Mouse (Mus musculus): ENCODE measurements at regions not wholly inside any gene's neighbourhood (a gene's known extent, or its start where the extent isn't known, plus 50 kb on each side); places are given as distances from the start of the nearest gene placed in this dataset.
A peak's percentile ranks its signal among the peaks of the same experiment; 100 is the strongest.

GRCm38 (mm10) chr2:51327081-51327480, 178.2 kb upstream of the Rnd3 start:
- H3K4me2 ChIP-seq = 0 out of 2 replicates have a peak overlapping the region, but pooled peaks have one; percentile 12
- 16% methylated on average over 8 of the region's 8 CpGs for WGBS
- no peak overlapping the region for H3K9ac ChIP-seq (ENCODE audit: low read length)
- DNase-seq (ENCODE audit: low spot score, missing footprints) (no peak), ATAC-seq (ENCODE audit: low FRiP score) (no peak)
- no peak overlapping the region for H3K4me3 ChIP-seq (ENCODE audit: low read depth, low read length)
- no peaks in the 10 kb centered on the region for H3K9me3 ChIP-seq (ENCODE audit: control insufficient read depth, low read length)
- H3K27ac ChIP-seq (ENCODE audit: low read depth, low read length) = no peak overlapping the region
- no peaks in the 10 kb centered on the region for H3K36me3 ChIP-seq (ENCODE audit: control insufficient read depth, insufficient read depth, low read length)
- no peaks in the 10 kb centered on the region for H3K27me3 ChIP-seq (ENCODE audit: control insufficient read depth, insufficient read depth, low read length)
- H3K4me1 ChIP-seq (ENCODE audit: control insufficient read depth, insufficient read depth, low read length) = peaks cover 2% of the 10 kb centered on the region; the same call in 1 of the 2 replicates

GRCm38 (mm10) chr2:51321676-51322075, 172.8 kb upstream of the Rnd3 start:
- no peak for ATAC-seq (ENCODE audit: low FRiP score)
- Histone ChIP-seq H3K4me3 (ENCODE audit: low read depth, low read length) (no peak overlapping the region), H3K9ac (ENCODE audit: low read length) (no peak overlapping the region), H3K4me1 (ENCODE audit: control insufficient read depth, insufficient read depth, low read length) (no peaks in the 10 kb centered on the region), H3K4me2 (no peak overlapping the region), H3K9me3 (ENCODE audit: control insufficient read depth, low read length) (no peaks in the 10 kb centered on the region; the same call in 1 of the 2 replicates), H3K27ac (ENCODE audit: low read depth, low read length) (no peak overlapping the region), H3K27me3 (ENCODE audit: control insufficient read depth, insufficient read depth, low read length) (no peaks in the 10 kb centered on the region), H3K36me3 (ENCODE audit: control insufficient read depth, insufficient read depth, low read length) (no peaks in the 10 kb centered on the region)
- DNase-seq (ENCODE audit: low spot score, missing footprints) = no peak
- 88% methylated on average over 5 of the region's 5 CpGs for WGBS

- DNase-seq (ENCODE audit: low spot score, missing footprints) (no peak), ATAC-seq (ENCODE audit: low FRiP score) (no peak)
- WGBS = 79% methylated on average over 8 of the region's 8 CpGs
- Histone ChIP-seq H3K27me3 (ENCODE audit: control insufficient read depth, insufficient read depth, low read length) (no peaks in the 10 kb centered on the region), H3K4me1 (ENCODE audit: control insufficient read depth, insufficient read depth, low read length) (no peaks in the 10 kb centered on the region), H3K36me3 (ENCODE audit: control insufficient read depth, insufficient read depth, low read length) (no peaks in the 10 kb centered on the region), H3K9ac (ENCODE audit: low read length) (no peak overlapping the region), H3K9me3 (ENCODE audit: control insufficient read depth, low read length) (no peaks in the 10 kb centered on the region; the same call in 1 of the 2 replicates), H3K27ac (ENCODE audit: low read depth, low read length) (no peak overlapping the region), H3K4me2 (no peak overlapping the region), H3K4me3 (ENCODE audit: low read depth, low read length) (no peak overlapping the region)
Measured at GRCm38 (mm10) chr2:51316452-51316851, 167.5 kb upstream of the Rnd3 start.

- Histone ChIP-seq H3K36me3 (ENCODE audit: control insufficient read depth, insufficient read depth, low read length) (no peaks in the 10 kb centered on the region), H3K4me2 (no peak overlapping the region), H3K27ac (ENCODE audit: low read depth, low read length) (no peak overlapping the region), H3K27me3 (ENCODE audit: control insufficient read depth, insufficient read depth, low read length) (no peaks in the 10 kb centered on the region), H3K9me3 (ENCODE audit: control insufficient read depth, low read length) (no peaks in the 10 kb centered on the region; the same call in 1 of the 2 replicates), H3K4me1 (ENCODE audit: control insufficient read depth, insufficient read depth, low read length) (no peaks in the 10 kb centered on the region), H3K4me3 (ENCODE audit: low read depth, low read length) (no peak overlapping the region), H3K9ac (ENCODE audit: low read length) (no peak overlapping the region)
- DNase-seq (ENCODE audit: low spot score, missing footprints) = no peak
- no peak for ATAC-seq (ENCODE audit: low FRiP score)
- 85% methylated on average over 4 of the region's 4 CpGs for WGBS
Measured at GRCm38 (mm10) chr2:51313414-51313813, 164.5 kb upstream of the Rnd3 start.

GRCm38 (mm10) chr2:51306257-51306656, 157.3 kb upstream of the Rnd3 start:
- Histone ChIP-seq H3K27ac (ENCODE audit: low read depth, low read length) (no peak overlapping the region), H3K27me3 (ENCODE audit: control insufficient read depth, insufficient read depth, low read length) (no peaks in the 10 kb centered on the region), H3K36me3 (ENCODE audit: control insufficient read depth, insufficient read depth, low read length) (no peaks in the 10 kb centered on the region), H3K4me1 (ENCODE audit: control insufficient read depth, insufficient read depth, low read length) (no peaks in the 10 kb centered on the region), H3K4me2 (no peak overlapping the region), H3K9ac (ENCODE audit: low read length) (no peak overlapping the region), H3K9me3 (ENCODE audit: control insufficient read depth, low read length) (no peaks in the 10 kb centered on the region), H3K4me3 (ENCODE audit: low read depth, low read length) (no peak overlapping the region)
- no peak for ATAC-seq (ENCODE audit: low FRiP score)
- no peak for DNase-seq (ENCODE audit: low spot score, missing footprints)
- WGBS = 86% methylated on average over 1 of the region's 1 CpGs

- ATAC-seq (ENCODE audit: low FRiP score) (no peak), DNase-seq (ENCODE audit: low spot score, missing footprints) (no peak)
- Histone ChIP-seq H3K4me3 (ENCODE audit: low read depth, low read length) (no peak overlapping the region), H3K27ac (ENCODE audit: low read depth, low read length) (no peak overlapping the region), H3K4me1 (ENCODE audit: control insufficient read depth, insufficient read depth, low read length) (no peaks in the 10 kb centered on the region), H3K27me3 (ENCODE audit: control insufficient read depth, insufficient read depth, low read length) (no peaks in the 10 kb centered on the region), H3K4me2 (no peak overlapping the region), H3K36me3 (ENCODE audit: control insufficient read depth, insufficient read depth, low read length) (no peaks in the 10 kb centered on the region), H3K9me3 (ENCODE audit: control insufficient read depth, low read length) (no peaks in the 10 kb centered on the region), H3K9ac (ENCODE audit: low read length) (no peak overlapping the region)
- 83% methylated on average over 6 of the region's 6 CpGs for WGBS
Measured at GRCm38 (mm10) chr2:51305411-51305810, 156.5 kb upstream of the Rnd3 start.

GRCm38 (mm10) chr2:51304694-51305093, 155.8 kb upstream of the Rnd3 start:
- Histone ChIP-seq H3K27me3 (ENCODE audit: control insufficient read depth, insufficient read depth, low read length) (no peaks in the 10 kb centered on the region), H3K9me3 (ENCODE audit: control insufficient read depth, low read length) (no peaks in the 10 kb centered on the region), H3K9ac (ENCODE audit: low read length) (no peak overlapping the region), H3K36me3 (ENCODE audit: control insufficient read depth, insufficient read depth, low read length) (no peaks in the 10 kb centered on the region), H3K27ac (ENCODE audit: low read depth, low read length) (no peak overlapping the region), H3K4me1 (ENCODE audit: control insufficient read depth, insufficient read depth, low read length) (no peaks in the 10 kb centered on the region), H3K4me3 (ENCODE audit: low read depth, low read length) (no peak overlapping the region), H3K4me2 (no peak overlapping the region)
- no peak for DNase-seq (ENCODE audit: low spot score, missing footprints)
- no peak for ATAC-seq (ENCODE audit: low FRiP score)
- 68% methylated on average over 6 of the region's 6 CpGs for WGBS

- no peak overlapping the region for H3K4me2 ChIP-seq
- H3K4me1 ChIP-seq (ENCODE audit: control insufficient read depth, insufficient read depth, low read length) = peaks cover 6% of the 10 kb centered on the region; the same call in 1 of the 2 replicates
- no peaks in the 10 kb centered on the region for H3K36me3 ChIP-seq (ENCODE audit: control insufficient read depth, insufficient read depth, low read length)
- H3K4me3 ChIP-seq (ENCODE audit: low read depth, low read length) = no peak overlapping the region
- no peaks in the 10 kb centered on the region for H3K9me3 ChIP-seq (ENCODE audit: control insufficient read depth, low read length)
- H3K27ac ChIP-seq (ENCODE audit: low read depth, low read length) = no peak overlapping the region
- 48% methylated on average over 5 of the region's 5 CpGs for WGBS
- no peaks in the 10 kb centered on the region for H3K27me3 ChIP-seq (ENCODE audit: control insufficient read depth, insufficient read depth, low read length)
- ATAC-seq (ENCODE audit: low FRiP score) = peak; percentile 66; the same call in 1 of the 2 replicates
- no peak for DNase-seq (ENCODE audit: low spot score, missing footprints)
- no peak overlapping the region for H3K9ac ChIP-seq (ENCODE audit: low read length)
Measured at GRCm38 (mm10) chr2:51290659-51291260, 141.8 kb upstream of the Rnd3 start.

- Histone ChIP-seq H3K27me3 (ENCODE audit: control insufficient read depth, insufficient read depth, low read length) (no peaks in the 10 kb centered on the region), H3K27ac (ENCODE audit: low read depth, low read length) (no peak overlapping the region), H3K4me2 (no peak overlapping the region), H3K4me3 (ENCODE audit: low read depth, low read length) (no peak overlapping the region), H3K9me3 (ENCODE audit: control insufficient read depth, low read length) (no peaks in the 10 kb centered on the region), H3K9ac (ENCODE audit: low read length) (no peak overlapping the region), H3K4me1 (ENCODE audit: control insufficient read depth, insufficient read depth, low read length) (peaks cover 6% of the 10 kb centered on the region; the same call in 1 of the 2 replicates), H3K36me3 (ENCODE audit: control insufficient read depth, insufficient read depth, low read length) (no peaks in the 10 kb centered on the region)
- DNase-seq (ENCODE audit: low spot score, missing footprints) (no peak), ATAC-seq (ENCODE audit: low FRiP score) (no peak)
- 87% methylated on average over 3 of the region's 3 CpGs for WGBS
Measured at GRCm38 (mm10) chr2:51288678-51289077, 139.8 kb upstream of the Rnd3 start.
